In genomic region chr3:84293666-84294595, GRCm38 (mm10) we compare ENCODE assay signal across 17 mouse cellular contexts. TPM values are rescaled to one million over a fixed set of nuclear protein-coding genes. Genes with fewer than 3 reads are reported as not detected.
A peak's percentile ranks its signal among the peaks of the same experiment; 100 is the strongest.
DNase-seq lines count a peak whose midpoint lies in the region; ATAC-seq and TF ChIP-seq lines count a peak whose summit lies in the region.
"Had no signal": no experiment of that assay in that cellular context is flagged by ENCODE, and none has a peak within 500 bp of the region (broad histone marks: within the 10 kb centered on the region; RNA-seq: fewer than 3 reads in every experiment).

No protein-coding gene starts in this region.

- WGBS in forebrain, embryonic 14.5 days: 50% methylated on average over 13 of the region's 13 CpGs
- WGBS in forebrain, embryonic 13.5 days: 55% methylated on average over 13 of the region's 13 CpGs
- 76% methylated on average over 13 of the region's 13 CpGs for WGBS in lung, embryonic 14.5 days
- WGBS in intestine, postnatal 0 days: 66% methylated on average over 13 of the region's 13 CpGs
- WGBS in cerebellum, adult 2 months: 74% methylated on average over 13 of the region's 13 CpGs

- no peaks in the 10 kb centered on the region for H3K9me3 ChIP-seq in forebrain, embryonic 14.5 days (replicated peaks; ENCODE audit: control insufficient read depth, low read length)
- no peaks in the 10 kb centered on the region; the same call in 1 of the 2 replicates for H3K9me3 ChIP-seq in forebrain, embryonic 13.5 days (replicated peaks)
- H3K9me3 ChIP-seq in lung, embryonic 14.5 days (ENCODE audit: low read depth, low read length): no peaks in the 10 kb centered on the region
- H3K9me3 ChIP-seq in intestine, postnatal 0 days (ENCODE audit: control insufficient read depth): no peaks in the 10 kb centered on the region
- H3K9me3 ChIP-seq: hindbrain, embryonic 10.5 days; midbrain, embryonic 15.5 days had no signal

- 0 out of 2 replicates have a peak, but pooled peaks have one; percentile 18 for ATAC-seq in forebrain, embryonic 14.5 days
- no peak for ATAC-seq in forebrain, embryonic 13.5 days
- ATAC-seq in lung, embryonic 14.5 days (ENCODE audit: insufficient read depth): no peak
- ATAC-seq in intestine, postnatal 0 days: no peak
- ATAC-seq: forebrain, postnatal 0 days; midbrain, embryonic 15.5 days had no signal

- no peak overlapping the region for H3K9ac ChIP-seq in forebrain, embryonic 14.5 days (ENCODE audit: low read length)
- no peak overlapping the region for H3K9ac ChIP-seq in forebrain, embryonic 13.5 days
- no peak overlapping the region for H3K9ac ChIP-seq in lung, embryonic 14.5 days
- H3K9ac ChIP-seq in intestine, postnatal 0 days (ENCODE audit: low read depth, low read length): no peak overlapping the region
- H3K9ac ChIP-seq: forebrain, postnatal 0 days; midbrain, embryonic 15.5 days had no signal

- H3K4me1 ChIP-seq in forebrain, embryonic 14.5 days (ENCODE audit: control insufficient read depth, insufficient read depth, low read length): peaks cover 14% of the 10 kb centered on the region
- peaks cover 44% of the 10 kb centered on the region for H3K4me1 ChIP-seq in forebrain, embryonic 13.5 days
- no peaks in the 10 kb centered on the region for H3K4me1 ChIP-seq in lung, embryonic 14.5 days (ENCODE audit: insufficient read depth)
- no peaks in the 10 kb centered on the region for H3K4me1 ChIP-seq in intestine, postnatal 0 days (replicated peaks; ENCODE audit: control insufficient read depth, insufficient read depth, low read length)
- H3K4me1 ChIP-seq in cerebellum, adult 2 months (ENCODE audit: control insufficient read depth, insufficient read depth, low read length): 0 out of 2 replicates have a peak, but pooled peaks cover 3% of the 10 kb centered on the region

- no peak for TF ChIP-seq CTCF in lung, embryonic 14.5 days (IDR thresholded peaks at IDR 0.05; ENCODE audit: low read depth)
- TF ChIP-seq CTCF in intestine, postnatal 0 days (IDR thresholded peaks at IDR 0.05; ENCODE audit: low read depth): no peak
- no peak for TF ChIP-seq CTCF in cerebellum, adult 2 months (IDR thresholded peaks at IDR 0.05; ENCODE audit: borderline replicate concordance, insufficient read depth, low read depth, low read length)

- H3K4me3 ChIP-seq in forebrain, embryonic 14.5 days (ENCODE audit: low read depth, low read length): no peak overlapping the region
- no peak overlapping the region for H3K4me3 ChIP-seq in forebrain, embryonic 13.5 days
- no peak overlapping the region for H3K4me3 ChIP-seq in lung, embryonic 14.5 days (ENCODE audit: low read depth, low read length)
- H3K4me3 ChIP-seq in intestine, postnatal 0 days (ENCODE audit: low read depth, low read length): no peak overlapping the region
- no peak overlapping the region for H3K4me3 ChIP-seq in cerebellum, adult 2 months (replicated peaks; ENCODE audit: insufficient read depth, low read depth, low read length)
- H3K4me3 ChIP-seq: hindbrain, embryonic 10.5 days; layer of hippocampus, adult 2 months; midbrain, embryonic 15.5 days had no signal

- no peaks in the 10 kb centered on the region for H3K27me3 ChIP-seq in forebrain, embryonic 14.5 days (replicated peaks; ENCODE audit: control insufficient read depth, insufficient read depth, low read length)
- no peaks in the 10 kb centered on the region for H3K27me3 ChIP-seq in forebrain, embryonic 13.5 days
- H3K27me3 ChIP-seq in lung, embryonic 14.5 days (ENCODE audit: insufficient read depth, low read length): no peaks in the 10 kb centered on the region
- no peaks in the 10 kb centered on the region for H3K27me3 ChIP-seq in intestine, postnatal 0 days (replicated peaks; ENCODE audit: control insufficient read depth, insufficient read depth, low read length)
- H3K27me3 ChIP-seq in cerebellum, adult 2 months (ENCODE audit: control insufficient read depth, insufficient read depth, low read length): no peaks in the 10 kb centered on the region
- H3K27me3 ChIP-seq: midbrain, embryonic 15.5 days had no signal

- no peak for TF ChIP-seq POLR2A in cerebellum, adult 2 months (IDR thresholded peaks at IDR 0.05; ENCODE audit: borderline replicate concordance, insufficient read depth, low read length)

- H3K27ac ChIP-seq in forebrain, embryonic 14.5 days (ENCODE audit: low read depth, low read length): no peak overlapping the region
- H3K27ac ChIP-seq in forebrain, embryonic 13.5 days: no peak overlapping the region; the same call in 1 of the 2 replicates
- H3K27ac ChIP-seq in lung, embryonic 14.5 days (ENCODE audit: low read depth): no peak overlapping the region
- H3K27ac ChIP-seq in intestine, postnatal 0 days (ENCODE audit: low read depth, low read length): no peak overlapping the region; the same call in 1 of the 2 replicates
- no peak overlapping the region for H3K27ac ChIP-seq in cerebellum, adult 2 months (ENCODE audit: insufficient read depth, low read length)
- H3K27ac ChIP-seq: hindbrain, embryonic 10.5 days; layer of hippocampus, adult 2 months; midbrain, embryonic 15.5 days; stomach, postnatal 0 days had no signal

- no peak for DNase-seq in forebrain, embryonic 14.5 days (ENCODE audit: low spot score)
- DNase-seq in lung, embryonic 14.5 days: peak; percentile 45
- no peak for DNase-seq in lung, postnatal 25 days (ENCODE audit: low spot score)
- DNase-seq in kidney, postnatal 25 days: peak; percentile 46 to 70
- no peak for DNase-seq in gastrocnemius, adult 18-20 months (ENCODE audit: low spot score)
- DNase-seq in cerebellum, adult 2 months: no peak
- DNase-seq: adrenal gland, postnatal 36 days; forebrain, postnatal 0 days; gastrocnemius, postnatal 36 days; lung, postnatal 10 days; thymus, postnatal 36 days had no signal

- no peaks in the 10 kb centered on the region for H3K36me3 ChIP-seq in forebrain, embryonic 14.5 days (ENCODE audit: control insufficient read depth, insufficient read depth, low read length)
- H3K36me3 ChIP-seq in forebrain, embryonic 13.5 days (ENCODE audit: poor library complexity, severe bottlenecking): peaks cover 9% of the 10 kb centered on the region
- no peaks in the 10 kb centered on the region for H3K36me3 ChIP-seq in lung, embryonic 14.5 days (ENCODE audit: insufficient read depth)
- no peaks in the 10 kb centered on the region for H3K36me3 ChIP-seq in intestine, postnatal 0 days (ENCODE audit: control insufficient read depth, insufficient read depth)
- H3K36me3 ChIP-seq: midbrain, embryonic 15.5 days had no signal

- no peak overlapping the region for H3K4me2 ChIP-seq in forebrain, embryonic 14.5 days (ENCODE audit: low read length)
- H3K4me2 ChIP-seq in forebrain, embryonic 13.5 days: no peak overlapping the region
- no peak overlapping the region for H3K4me2 ChIP-seq in lung, embryonic 14.5 days
- H3K4me2 ChIP-seq in intestine, postnatal 0 days (replicated peaks; ENCODE audit: low read depth): 0 out of 2 replicates have a peak overlapping the region, but pooled peaks have one; percentile 9
- H3K4me2 ChIP-seq: midbrain, embryonic 15.5 days had no signal

RNA-seq across cellular contexts. Expression of gene Trim2, which starts 12.7 kb away (rescaled TPM):
- polyA plus RNA-seq in forebrain, embryonic 14.5 days (2014; fragmentation: Nextera tagmentation; extraction: Ambion mirVana): 117 and 162 TPM in 2 replicates
- polyA plus RNA-seq in forebrain, embryonic 13.5 days (2015; fragmentation: Nextera tagmentation; extraction: Ambion mirVana): 130 and 138 TPM in 2 replicates
- polyA plus RNA-seq in lung, embryonic 14.5 days (2014; fragmentation: Nextera tagmentation; extraction: Ambion mirVana): 25.9 and 27.0 TPM in 2 replicates
- 21.2 and 22.5 TPM in 2 replicates for polyA plus RNA-seq in intestine, postnatal 0 days (2015; fragmentation: Nextera tagmentation; extraction: Ambion mirVana)
- 1 to 10 TPM; 1.4 to 1.8 TPM for total RNA-seq in gastrocnemius, adult 18-20 months (2021)
- polyA plus RNA-seq in cerebellum, adult 2 months (2012; rRNA removed): 120 and 129 TPM in 2 replicates

Comparison
In these comparisons a context has a peak if more than half of its experiments do, and no peak if none do; other contexts are left out.
1. DNase-seq: peak in lung, embryonic 14.5 days (single experiment) and kidney, postnatal 25 days (2 of 2); none in forebrain, embryonic 14.5 days (single experiment), lung, postnatal 25 days (single experiment), gastrocnemius, adult 18-20 months (single experiment) and cerebellum, adult 2 months (0 of 2).